Mouse (Mus musculus): ENCODE data around the gene Nceh1. TPM values are rescaled to one million over a fixed set of nuclear protein-coding genes. Genes with fewer than 3 reads are reported as not detected.
A peak's percentile ranks its signal among the peaks of the same experiment; 100 is the strongest.
"Not testable (repeated sequence)": the region's sequence is repeated elsewhere in the genome, so short reads cannot be mapped to it uniquely, and the experiment has no call there.

Gene Nceh1
- polyA plus RNA-seq, 1 experiment from 2014 or later, result 188 TPM

GRCm38 (mm10) chr3:27288909-27289308 is 106.1 kb downstream of the Nceh1 start:
- DNase-seq (ENCODE audit: low read depth, low spot score), result no peak

GRCm38 (mm10) chr3:27290285-27290684 is 107.5 kb downstream of the Nceh1 start:
- TF ChIP-seq CTCF (IDR thresholded peaks at IDR 0.05), result no peak
- peaks cover 16% of the 10 kb centered on the region for H3K27me3 ChIP-seq
- in situ Hi-C loops (cut with MboI; ENCODE audit: low pct_unique_long_range_greater_than_20kb), result no loop called here
- CTCF ChIA-PET, result no interaction called here
- POLR2A ChIA-PET, result no interaction called here
- DNase-seq (ENCODE audit: low read depth, low spot score) (no peak), ATAC-seq (no peak)

More at GRCm38 (mm10) chr3:27288909-27289308, 106.1 kb downstream of the Nceh1 start:
- peaks cover 5% of the 10 kb centered on the region for H3K27me3 ChIP-seq
- CTCF ChIA-PET, result interaction anchor here (1.2 to 1.6 kb wide), 3 partner anchors 18 to 28 kb away, joined by 3 to 6 read pairs (median 4); partner anchors contain the start of gene Tnfsf10
- TF ChIP-seq CTCF (IDR thresholded peaks at IDR 0.05), result no peak
- no peak for ATAC-seq
- POLR2A ChIA-PET, result interaction anchor here (0.6 kb wide), 1 partner anchor 20 kb away, joined by 3 read pairs; no protein-coding TSS in a partner anchor
- in situ Hi-C loops (cut with MboI; ENCODE audit: low pct_unique_long_range_greater_than_20kb), result no loop called here

GRCm38 (mm10) chr3:27290945-27291344 is 108.2 kb downstream of the Nceh1 start:
- H3K27me3 ChIP-seq, result peaks cover 20% of the 10 kb centered on the region
- in situ Hi-C loops (cut with MboI; ENCODE audit: low pct_unique_long_range_greater_than_20kb); ATAC-seq; DNase-seq (ENCODE audit: low read depth, low spot score); POLR2A ChIA-PET; CTCF ChIA-PET: not testable (repeated sequence)

- CTCF ChIA-PET; POLR2A ChIA-PET; DNase-seq (ENCODE audit: low read depth, low spot score); in situ Hi-C loops (cut with MboI; ENCODE audit: low pct_unique_long_range_greater_than_20kb); ATAC-seq: not testable (repeated sequence)
- peaks cover 23% of the 10 kb centered on the region for H3K27me3 ChIP-seq
Observed at GRCm38 (mm10) chr3:27291411-27291810, 108.6 kb downstream of the Nceh1 start.

- no peak for TF ChIP-seq CTCF (IDR thresholded peaks at IDR 0.05)
- peaks cover 43% of the 10 kb centered on the region for H3K27me3 ChIP-seq
- in situ Hi-C loops (cut with MboI; ENCODE audit: low pct_unique_long_range_greater_than_20kb), result no loop called here
- DNase-seq (ENCODE audit: low read depth, low spot score) (no peak), ATAC-seq (no peak)
- CTCF ChIA-PET, result interaction anchor here (0.9 to 1.3 kb wide), 2 partner anchors 10 to 22 kb away, joined by 3 to 7 read pairs; partner anchors contain the start of gene Tnfsf10
- POLR2A ChIA-PET, result no interaction called here
Observed at GRCm38 (mm10) chr3:27293645-27294385, 111.0 kb downstream of the Nceh1 start.

- POLR2A ChIA-PET, result no interaction called here
- no peak for DNase-seq (ENCODE audit: low read depth, low spot score)
- peaks cover 40% of the 10 kb centered on the region for H3K27me3 ChIP-seq
- no peak for TF ChIP-seq CTCF (IDR thresholded peaks at IDR 0.05)
- CTCF ChIA-PET, result no interaction called here
- no peak for ATAC-seq
- in situ Hi-C loops (cut with MboI; ENCODE audit: low pct_unique_long_range_greater_than_20kb), result no loop called here
Observed at GRCm38 (mm10) chr3:27300451-27300850, 117.7 kb downstream of the Nceh1 start.

DNA sequence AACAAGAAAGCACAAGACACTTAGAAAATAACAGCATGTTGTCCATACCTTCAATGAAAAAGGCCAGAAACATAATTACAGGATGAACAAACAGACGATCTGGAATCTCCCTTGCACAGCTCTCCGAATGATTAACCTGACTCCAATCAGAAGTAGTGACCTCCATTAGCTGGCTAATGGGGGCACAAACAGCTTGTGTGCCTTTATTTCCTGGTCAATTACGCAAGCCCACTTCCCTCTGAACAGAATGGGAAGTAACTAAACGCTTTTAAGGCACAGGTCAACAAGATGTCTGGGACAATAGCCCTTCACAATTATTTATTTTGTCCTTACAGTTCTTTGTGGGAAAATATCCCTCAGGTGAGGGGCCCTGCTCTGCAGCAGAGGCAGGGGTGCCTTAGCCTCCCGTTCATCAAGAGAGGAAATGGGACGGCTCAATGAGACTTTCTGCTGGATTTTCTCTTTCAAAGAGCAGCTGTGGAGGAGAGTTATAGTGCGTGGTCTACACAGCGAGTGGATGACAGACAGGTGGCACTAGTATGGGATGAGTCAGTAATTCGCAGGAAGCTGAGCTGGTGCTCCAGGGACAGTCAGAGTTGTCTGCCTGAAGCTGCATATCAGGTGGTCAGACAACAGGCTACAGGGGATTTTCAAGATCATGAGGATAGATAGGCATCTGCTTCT is 119.7 kb downstream of the Nceh1 start:
- POLR2A ChIA-PET, result no interaction called here
- CTCF ChIA-PET, result interaction anchor here (1.3 to 2.0 kb wide), 3 partner anchors 9 to 14 kb away, joined by 3 to 5 read pairs (median 4); partner anchors contain the start of gene Tnfsf10
- ATAC-seq, result no peak
- TF ChIP-seq CTCF (IDR thresholded peaks at IDR 0.05), result no peak
- in situ Hi-C loops (cut with MboI; ENCODE audit: low pct_unique_long_range_greater_than_20kb), result no loop called here
- no peak for DNase-seq (ENCODE audit: low read depth, low spot score)
- peaks cover 32% of the 10 kb centered on the region for H3K27me3 ChIP-seq

DNA sequence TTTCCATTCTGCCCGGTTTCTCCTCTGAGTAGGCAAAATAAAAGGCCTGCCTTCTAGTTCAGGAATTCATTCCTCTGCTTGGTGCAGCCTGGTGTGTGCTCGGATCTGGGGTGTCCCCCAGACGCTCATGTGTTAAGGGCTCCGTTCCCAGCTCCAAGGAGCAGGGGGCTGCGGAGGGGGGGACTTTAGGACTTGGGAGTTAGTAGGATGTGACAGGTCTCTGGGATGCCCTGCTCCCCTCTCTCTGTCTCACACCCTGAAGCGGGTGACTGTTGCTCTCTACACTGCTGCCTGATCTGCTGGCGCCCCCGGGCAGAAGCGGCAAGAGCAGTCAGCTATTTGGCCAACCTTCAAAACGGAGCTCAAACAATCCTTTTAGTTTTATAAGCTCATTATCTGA is 124.0 kb downstream of the Nceh1 start:
- in situ Hi-C loops (cut with MboI; ENCODE audit: low pct_unique_long_range_greater_than_20kb), result no loop called here
- CTCF ChIA-PET, result interaction anchor here (0.7 to 1.6 kb wide), 2 partner anchors 8 to 20 kb away, joined by 3 read pairs; no protein-coding TSS in a partner anchor
- ATAC-seq (no peak), DNase-seq (ENCODE audit: low read depth, low spot score) (no peak)
- POLR2A ChIA-PET, result interaction anchor here (1.1 kb wide), 1 partner anchor 126 kb away, joined by 3 read pairs; no protein-coding TSS in a partner anchor
- TF ChIP-seq CTCF (IDR thresholded peaks at IDR 0.05), result no peak
- H3K27me3 ChIP-seq, result peaks cover 15% of the 10 kb centered on the region

DNA sequence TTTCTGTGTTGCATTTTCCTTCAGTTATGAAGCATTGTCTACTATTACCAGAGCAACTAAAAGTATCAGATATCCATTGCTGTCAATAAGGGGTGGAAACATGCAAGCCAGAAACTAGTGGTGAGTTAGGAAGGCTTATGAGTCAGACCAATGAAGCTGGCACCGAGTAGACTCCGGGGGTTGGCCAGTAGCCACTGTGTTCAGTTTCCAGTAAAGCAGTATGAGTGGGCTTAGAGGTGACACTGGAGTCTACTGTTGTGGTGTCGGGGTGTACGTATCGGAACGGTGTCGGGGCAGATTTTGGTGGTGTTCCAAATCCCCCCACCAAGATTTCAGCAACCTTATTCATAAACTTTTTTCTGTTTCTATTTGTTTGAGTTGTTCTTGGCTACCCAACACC is 128.2 kb downstream of the Nceh1 start:
- in situ Hi-C loops (cut with MboI; ENCODE audit: low pct_unique_long_range_greater_than_20kb), result no loop called here

DNA sequence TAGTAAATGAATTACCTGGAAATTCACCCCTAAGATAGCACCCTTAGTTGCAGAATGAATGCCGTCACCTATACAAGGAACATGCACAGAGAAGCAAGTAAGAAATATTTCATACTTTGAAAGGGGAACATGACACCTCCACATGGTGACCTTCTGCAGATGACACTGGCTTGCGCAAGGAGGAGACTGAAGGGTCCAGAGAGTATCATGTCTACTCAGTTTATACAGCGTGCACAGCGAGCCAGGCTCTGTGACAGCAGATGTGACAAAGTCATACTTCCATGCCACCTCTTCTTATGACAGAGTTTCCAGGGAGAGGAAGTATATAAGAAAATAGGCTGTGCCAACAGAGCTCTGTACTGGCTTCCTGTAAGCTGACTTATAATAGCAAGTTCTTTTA is 128.7 kb downstream of the Nceh1 start:
- CTCF ChIA-PET, result interaction anchor here (0.6 to 1.4 kb wide), 3 partner anchors 9 to 29 kb away, joined by 3 to 4 read pairs (median 4); no protein-coding TSS in a partner anchor
- H3K27me3 ChIP-seq, result peaks cover 9% of the 10 kb centered on the region
- in situ Hi-C loops (cut with MboI; ENCODE audit: low pct_unique_long_range_greater_than_20kb), result no loop called here
- TF ChIP-seq CTCF (IDR thresholded peaks at IDR 0.05), result no peak
- no peak for DNase-seq (ENCODE audit: low read depth, low spot score)
- POLR2A ChIA-PET, result no interaction called here
- no peak for ATAC-seq

More for the DNA sequence above, 128.2 kb downstream of the Nceh1 start:
- peaks cover 9% of the 10 kb centered on the region for H3K27me3 ChIP-seq
- ChIA-PET CTCF (interaction anchor here (1.1 to 1.4 kb wide), 2 partner anchors 9 to 29 kb away, joined by 4 read pairs; no protein-coding TSS in a partner anchor), POLR2A (no interaction called here)
- TF ChIP-seq CTCF (IDR thresholded peaks at IDR 0.05), result no peak
- ATAC-seq (peak; percentile 82), DNase-seq (ENCODE audit: low read depth, low spot score) (peak; percentile 57)

All from Patski (cell line).